Mouse (Mus musculus) kidney, embryonic 14.5 days (tissue): ENCODE data around the gene Abcb5. TPM values are rescaled to one million over a fixed set of nuclear protein-coding genes. Genes with fewer than 3 reads are reported as not detected.

Experiments used
- ATAC-seq: fragments of 200-750 bp; cut with Nextera tagmentation; 2 replicates; pipeline ENCODE4 v1.8.0; 2017; ENCODE audit warnings: moderate number of reproducible peaks, mild to moderate bottlenecking, moderate TSS enrichment, moderate library complexity; ENCODE audit not compliant: low FRiP score, low TSS enrichment
- H3K27ac ChIP-seq: fragments of 300-500 bp; sonication (generic); 2 replicates; pipeline ENCODE4 v1.5.1; 2014; ENCODE audit warnings: low read depth, mild to moderate bottlenecking, low read length, moderate library complexity, mixed read lengths
- H3K27me3 ChIP-seq: fragments of 300-500 bp; sonication (generic); 2 replicates; pipeline ENCODE4 v1.6.1; 2014; ENCODE audit warnings: mild to moderate bottlenecking, low read length; ENCODE audit not compliant: control insufficient read depth, insufficient read depth
- H3K36me3 ChIP-seq: fragments of 300-500 bp; sonication (generic); 2 replicates; pipeline ENCODE4 v1.6.1; 2014; ENCODE audit warnings: low read length, mixed read lengths; ENCODE audit not compliant: control insufficient read depth, insufficient read depth
- H3K4me1 ChIP-seq: fragments of 300-500 bp; sonication (generic); 2 replicates; pipeline ENCODE4 v1.6.1; 2014; ENCODE audit warnings: low read length, mixed read lengths; ENCODE audit not compliant: control insufficient read depth, insufficient read depth
- H3K4me2 ChIP-seq: fragments of 300-500 bp; sonication (generic); replicated peaks from 2 replicates; pipeline ENCODE4 v1.6.1; 2014; ENCODE audit warnings: low read depth, mild to moderate bottlenecking, low read length
- H3K4me3 ChIP-seq: fragments of 300-500 bp; sonication (generic); 2 replicates; pipeline ENCODE4 v1.5.1; 2014; ENCODE audit warnings: mild to moderate bottlenecking, low read length
- H3K9ac ChIP-seq: fragments of 300-500 bp; sonication (generic); 2 replicates; pipeline ENCODE4 v1.6.1; 2014; ENCODE audit warnings: low read depth, mild to moderate bottlenecking, low read length, moderate library complexity
- H3K9me3 ChIP-seq: fragments of 300-500 bp; sonication (generic); 2 replicates; pipeline ENCODE4 v1.6.1; 2016; ENCODE audit warnings: low read length; ENCODE audit not compliant: control insufficient read depth
- WGBS: fragments of 180-500 bp; shearing (Covaris S2); extraction: QIAGEN DNeasy Blood & Tissue Kit; methylation state at CpG from one replicate; pipeline ENCODE4 v1.1.7; 2014; 5-methylcytosine and 5-hydroxymethylcytosine counted together
- polyA plus RNA-seq: library from polyadenylated mRNA; unstranded; fragments of >200 nt; fragmentation: Nextera tagmentation; extraction: Ambion mirVana; gene quantifications from 2 replicates; pipeline ENCODE4 v1.2.1, GENCODE M21; 2014

Abcb5 gene
- polyA plus RNA-seq, 1 experiment from 2014 or later = not detected

DNA sequence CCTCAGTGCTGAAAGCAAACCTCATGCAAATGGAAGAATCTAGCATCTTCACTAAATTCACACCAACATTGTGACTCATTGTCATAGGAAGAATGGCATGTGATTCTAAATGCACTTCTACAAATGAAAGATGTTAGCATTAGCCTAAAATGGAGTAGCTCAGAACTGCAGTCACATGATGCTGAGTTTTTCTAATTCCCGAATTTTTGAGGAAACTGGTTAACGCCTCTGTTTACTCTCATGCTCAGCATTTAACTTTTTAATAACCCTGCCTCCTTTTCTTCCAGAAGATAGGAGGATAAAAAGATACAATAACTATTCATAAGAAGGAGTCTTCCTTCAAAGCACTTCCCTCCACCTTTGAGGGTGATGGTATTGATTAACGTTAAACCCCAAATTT, 121.4 kb downstream of the Abcb5 start:
- Histone ChIP-seq H3K27me3 (peaks cover 95% of the 10 kb centered on the region), H3K9ac (no peak overlapping the region), H3K27ac (no peak overlapping the region), H3K9me3 (no peaks in the 10 kb centered on the region), H3K4me2 (no peak overlapping the region), H3K4me1 (no peaks in the 10 kb centered on the region; the same call in 1 of the 2 replicates), H3K4me3 (no peak overlapping the region), H3K36me3 (no peaks in the 10 kb centered on the region)
- WGBS = 14% methylated on average over 3 of the region's 3 CpGs
- ATAC-seq = no peak

DNA sequence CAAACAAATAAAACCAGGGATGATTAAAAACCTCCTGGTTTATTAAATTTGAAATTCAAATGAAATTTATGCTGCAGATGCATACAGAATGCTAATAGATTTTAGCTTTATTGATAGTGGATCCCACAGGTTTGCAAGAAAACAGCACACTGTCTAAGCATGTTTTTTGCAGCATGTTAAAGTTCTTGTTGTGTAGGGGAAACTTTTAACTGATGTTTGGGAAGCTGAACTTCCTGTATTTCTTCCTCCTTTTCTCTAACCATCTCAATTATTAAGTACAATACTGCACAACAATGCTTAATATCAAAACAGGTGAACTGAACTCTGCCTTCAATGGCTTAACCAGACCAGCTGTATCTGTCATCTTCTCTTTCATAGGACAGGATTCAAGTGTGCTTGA, 122.1 kb downstream of the Abcb5 start:
- Histone ChIP-seq H3K36me3 (no peaks in the 10 kb centered on the region), H3K27ac (no peak overlapping the region), H3K4me2 (no peak overlapping the region), H3K4me1 (no peaks in the 10 kb centered on the region; the same call in 1 of the 2 replicates), H3K27me3 (peaks cover 95% of the 10 kb centered on the region), H3K9ac (no peak overlapping the region), H3K9me3 (no peaks in the 10 kb centered on the region), H3K4me3 (no peak overlapping the region)
- no peak for ATAC-seq

DNA sequence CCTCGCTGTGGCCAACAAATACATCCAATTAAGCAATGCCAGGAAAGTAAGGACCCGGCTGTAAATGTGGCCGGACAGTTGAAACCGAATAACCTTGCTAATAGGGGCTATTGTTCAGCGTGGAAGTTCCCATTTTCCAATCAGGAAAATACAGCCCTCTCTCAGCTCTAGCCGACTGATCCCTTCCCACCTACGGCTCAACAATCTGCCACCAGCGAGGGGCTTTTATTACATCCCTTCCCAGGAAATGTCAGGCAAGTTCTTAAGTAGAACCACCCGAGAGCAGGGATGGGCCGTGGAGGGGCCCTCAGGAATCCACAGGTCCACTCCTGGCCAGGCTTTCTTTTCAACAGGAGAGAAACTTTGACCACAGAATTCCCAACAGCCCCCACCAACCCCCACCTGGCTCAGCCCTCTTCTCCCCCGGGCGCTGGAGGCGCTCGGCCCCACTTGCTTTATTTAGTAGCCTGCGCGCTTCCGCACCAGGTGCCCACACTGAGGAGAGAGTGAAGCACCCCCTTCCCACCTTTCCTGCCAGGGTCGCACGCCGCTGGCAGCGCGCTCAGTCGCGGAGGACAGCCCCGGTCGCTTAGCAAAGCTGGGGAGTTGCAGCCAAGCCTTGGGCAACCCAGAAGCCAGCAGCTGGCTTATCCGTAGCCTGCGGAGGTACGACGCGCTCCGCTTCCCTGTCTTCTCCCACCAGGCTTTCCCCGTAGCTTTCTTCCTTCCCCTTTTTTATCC, 123.4 kb downstream of the Abcb5 start:
- peak; percentile 50; the same call in 1 of the 2 replicates for ATAC-seq
- H3K27ac ChIP-seq = no peak overlapping the region
- no peak overlapping the region for H3K4me2 ChIP-seq
- no peaks in the 10 kb centered on the region for H3K4me1 ChIP-seq
- no peaks in the 10 kb centered on the region for H3K36me3 ChIP-seq
- no peak overlapping the region for H3K4me3 ChIP-seq
- peaks cover 95% of the 10 kb centered on the region for H3K27me3 ChIP-seq
- H3K9me3 ChIP-seq = no peaks in the 10 kb centered on the region
- WGBS = 1% methylated on average over 33 of the region's 33 CpGs
- no peak overlapping the region for H3K9ac ChIP-seq

DNA sequence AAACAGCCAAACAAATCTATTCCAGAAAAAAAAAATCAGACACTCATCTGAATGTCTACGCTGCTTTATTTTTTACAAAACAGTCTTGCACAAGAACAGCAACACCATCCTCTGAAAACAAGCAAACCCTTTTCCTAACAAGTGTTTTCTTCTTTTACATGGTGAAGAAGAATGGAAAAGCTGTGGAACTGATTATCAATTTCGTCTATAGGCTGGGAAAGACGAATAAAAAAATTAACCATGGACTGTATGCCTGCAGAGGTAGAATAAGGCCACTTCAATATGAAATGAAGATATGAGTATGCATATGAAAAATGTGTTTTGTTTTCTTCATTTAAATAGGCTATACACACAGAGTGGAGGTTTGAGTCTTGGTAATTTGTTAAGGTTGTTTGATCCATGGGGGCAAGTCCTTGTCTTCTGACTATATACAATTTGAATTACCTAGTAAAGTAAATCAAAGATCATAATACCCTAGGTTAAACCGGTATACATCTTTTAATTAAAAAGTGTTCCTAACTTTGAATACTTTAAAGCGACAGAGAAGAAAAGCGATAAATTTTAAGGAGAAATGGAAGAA, 124.2 kb downstream of the Abcb5 start:
- 12% methylated on average over 6 of the region's 6 CpGs for WGBS

DNA sequence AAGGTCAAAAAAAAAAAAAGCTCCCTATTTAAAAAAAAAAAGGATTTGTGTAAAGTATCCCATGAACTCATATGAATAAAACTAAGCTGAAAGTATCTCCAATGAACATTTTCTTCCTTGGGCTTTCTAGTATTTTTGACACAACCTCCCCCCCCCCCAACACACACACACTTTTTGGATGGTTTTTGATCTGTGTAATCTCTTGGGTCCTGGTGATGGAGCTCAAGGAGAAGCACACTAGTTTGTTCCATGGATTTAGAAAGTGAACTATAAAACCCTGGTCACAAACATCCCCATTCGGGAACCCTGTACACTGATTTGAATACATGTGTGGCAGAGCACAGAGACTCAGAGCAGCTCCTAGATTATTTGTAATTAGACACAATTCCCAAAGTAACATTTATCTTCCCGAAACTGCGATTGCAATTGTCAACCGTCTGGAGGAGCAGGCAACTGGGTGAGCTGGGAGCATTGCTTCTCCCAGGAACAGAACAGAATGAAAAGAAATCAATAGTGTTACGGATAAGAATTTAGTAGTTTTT, 124.8 kb downstream of the Abcb5 start:
- ATAC-seq = no peak
- Histone ChIP-seq H3K27ac (no peak overlapping the region), H3K36me3 (no peaks in the 10 kb centered on the region), H3K4me1 (no peaks in the 10 kb centered on the region), H3K9me3 (no peaks in the 10 kb centered on the region), H3K4me2 (no peak overlapping the region), H3K27me3 (peaks cover 93% of the 10 kb centered on the region), H3K9ac (no peak overlapping the region), H3K4me3 (no peak overlapping the region)
- WGBS = 9% methylated on average over 5 of the region's 5 CpGs

More for the DNA sequence above, 124.2 kb downstream of the Abcb5 start:
- Histone ChIP-seq H3K4me2 (no peak overlapping the region), H3K4me3 (no peak overlapping the region), H3K27ac (no peak overlapping the region), H3K27me3 (peaks cover 93% of the 10 kb centered on the region), H3K36me3 (no peaks in the 10 kb centered on the region), H3K9ac (no peak overlapping the region), H3K9me3 (no peaks in the 10 kb centered on the region), H3K4me1 (no peaks in the 10 kb centered on the region)
- no peak for ATAC-seq

DNA sequence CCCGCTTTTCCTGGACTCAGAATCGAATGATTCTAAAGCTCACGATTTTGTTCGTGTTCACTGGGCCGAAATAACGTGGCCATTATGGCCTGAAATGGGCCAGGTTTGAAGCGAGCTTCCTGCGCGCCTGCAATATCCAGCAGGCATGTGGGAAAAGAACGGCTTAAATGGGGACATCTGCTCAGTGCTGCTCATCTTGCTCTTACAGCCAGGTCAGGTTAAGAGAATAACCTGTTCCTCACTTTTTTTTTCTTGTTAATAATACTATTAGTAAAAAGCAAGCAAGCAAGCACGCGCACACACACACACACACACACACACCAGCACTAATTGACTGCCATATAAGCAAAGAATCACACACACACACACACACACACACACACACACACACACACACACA, 125.4 kb downstream of the Abcb5 start:
- H3K36me3 ChIP-seq = no peaks in the 10 kb centered on the region
- no peak overlapping the region for H3K4me3 ChIP-seq
- peaks cover 93% of the 10 kb centered on the region for H3K27me3 ChIP-seq
- WGBS = 2% methylated on average over 12 of the region's 12 CpGs
- H3K4me2 ChIP-seq = no peak overlapping the region
- no peaks in the 10 kb centered on the region for H3K4me1 ChIP-seq
- no peak for ATAC-seq
- no peak overlapping the region for H3K27ac ChIP-seq
- H3K9ac ChIP-seq = no peak overlapping the region
- no peaks in the 10 kb centered on the region for H3K9me3 ChIP-seq

DNA sequence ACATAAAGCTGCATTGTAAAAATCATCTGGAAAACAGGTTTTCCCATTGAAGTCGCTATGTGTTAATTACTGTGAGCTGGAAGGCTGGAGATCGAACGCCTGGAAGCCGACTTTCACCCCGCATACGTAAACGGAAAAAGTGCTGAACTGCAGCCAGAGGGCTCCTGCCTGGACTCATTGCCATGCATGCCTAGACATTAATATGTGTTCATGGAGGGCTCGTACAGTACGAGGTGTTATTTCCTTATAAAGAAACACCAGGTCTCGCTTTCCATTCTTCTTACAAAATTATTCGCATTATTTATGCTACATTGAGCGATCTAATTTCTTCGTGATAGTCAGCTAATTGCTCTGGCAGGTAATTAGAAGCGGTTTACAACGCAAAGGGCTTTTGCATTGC, 125.9 kb downstream of the Abcb5 start:
- no peak overlapping the region for H3K4me3 ChIP-seq
- H3K9me3 ChIP-seq = no peaks in the 10 kb centered on the region
- H3K4me1 ChIP-seq = no peaks in the 10 kb centered on the region
- no peak overlapping the region for H3K27ac ChIP-seq
- 2% methylated on average over 15 of the region's 15 CpGs for WGBS
- H3K36me3 ChIP-seq = no peaks in the 10 kb centered on the region
- H3K9ac ChIP-seq = no peak overlapping the region
- no peak overlapping the region for H3K4me2 ChIP-seq
- peaks cover 91% of the 10 kb centered on the region for H3K27me3 ChIP-seq
- ATAC-seq = no peak

DNA sequence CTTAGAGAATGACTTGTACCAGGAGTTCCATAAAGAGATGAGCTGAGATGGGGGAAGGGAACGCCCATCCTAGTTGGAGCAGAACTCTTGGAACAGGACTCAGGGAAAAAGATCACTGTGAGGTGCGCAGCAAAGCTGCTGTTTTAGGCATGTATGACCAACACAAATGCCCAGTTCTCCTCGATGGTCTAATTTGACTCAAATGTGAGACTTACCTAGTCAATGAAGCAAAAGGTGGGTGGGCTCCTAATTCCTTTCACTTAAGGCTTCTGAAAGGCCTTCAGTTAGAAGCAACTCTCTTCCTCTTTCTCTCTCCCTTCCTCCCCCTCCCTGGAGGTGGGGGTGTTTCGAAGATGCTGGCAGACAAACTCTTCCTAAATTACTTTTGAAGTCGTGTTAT, 126.8 kb downstream of the Abcb5 start:
- 7% methylated on average over 5 of the region's 5 CpGs for WGBS

DNA sequence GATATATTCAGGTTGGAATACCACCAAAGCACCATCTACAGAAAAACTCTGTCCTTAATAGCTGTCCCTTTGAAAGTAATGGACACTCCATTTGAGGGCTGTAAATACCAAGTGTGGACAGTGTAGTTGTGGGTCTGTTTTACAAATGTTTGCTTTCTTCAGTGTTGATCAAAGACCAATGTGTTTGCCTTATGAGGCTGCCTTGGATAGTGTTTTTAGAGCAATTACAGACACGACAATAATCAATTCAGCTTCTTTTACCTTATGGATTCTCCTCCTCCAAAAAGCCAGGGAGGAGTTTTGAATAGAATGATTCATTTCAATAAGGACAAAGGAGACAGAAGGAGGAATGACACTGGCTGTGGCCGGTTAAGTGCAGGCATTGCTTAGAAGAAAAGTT, 128.0 kb downstream of the Abcb5 start:
- no peak overlapping the region for H3K27ac ChIP-seq
- no peak overlapping the region for H3K4me2 ChIP-seq
- H3K9ac ChIP-seq = no peak overlapping the region
- 1% methylated on average over 2 of the region's 2 CpGs for WGBS
- no peaks in the 10 kb centered on the region for H3K9me3 ChIP-seq
- no peak overlapping the region for H3K4me3 ChIP-seq
- no peak for ATAC-seq
- H3K36me3 ChIP-seq = no peaks in the 10 kb centered on the region
- no peaks in the 10 kb centered on the region for H3K4me1 ChIP-seq
- peaks cover 78% of the 10 kb centered on the region for H3K27me3 ChIP-seq

More for the DNA sequence above, 126.8 kb downstream of the Abcb5 start:
- H3K27me3 ChIP-seq = peaks cover 88% of the 10 kb centered on the region
- no peaks in the 10 kb centered on the region for H3K36me3 ChIP-seq
- no peak overlapping the region for H3K27ac ChIP-seq
- no peak overlapping the region for H3K4me2 ChIP-seq
- ATAC-seq = no peak
- H3K4me3 ChIP-seq = no peak overlapping the region
- H3K4me1 ChIP-seq = no peaks in the 10 kb centered on the region
- no peak overlapping the region for H3K9ac ChIP-seq
- no peaks in the 10 kb centered on the region for H3K9me3 ChIP-seq
